Mouse (Mus musculus) kidney, adult 2 months (tissue): Measurements from ENCODE around the gene Epsti1. TPM values are rescaled to one million over a fixed set of nuclear protein-coding genes. Genes with fewer than 3 reads are reported as not detected.

Source experiments
- DNase-seq: peaks from one replicate; pipeline ENCODE4 v3.0.0; 2021
- H3K27ac ChIP-seq: fragments of 200-500 bp; 2 replicates; pipeline ENCODE4 v1.5.1; 2012; ENCODE audit warnings: low read depth, low read length, control low read depth, inconsistent platforms; ENCODE audit not compliant: insufficient read depth
- H3K27me3 ChIP-seq: fragments of 200-500 bp; replicated peaks from 2 replicates; pipeline ENCODE4 v1.6.1; 2012; ENCODE audit warnings: mild to moderate bottlenecking, moderate library complexity, low read length, inconsistent platforms; ENCODE audit not compliant: control insufficient read depth, insufficient read depth
- H3K36me3 ChIP-seq: fragments of 200-500 bp; 2 replicates; pipeline ENCODE4 v1.6.1; 2012; ENCODE audit warnings: mild to moderate bottlenecking, moderate library complexity, low read length, inconsistent platforms; ENCODE audit not compliant: control insufficient read depth, insufficient read depth
- H3K4me1 ChIP-seq: fragments of 200-500 bp; 2 replicates; pipeline ENCODE4 v1.6.1; 2011; ENCODE audit warnings: low read length; ENCODE audit not compliant: control insufficient read depth, insufficient read depth
- H3K4me3 ChIP-seq: fragments of 200-500 bp; 2 replicates; pipeline ENCODE4 v1.5.1; 2011; ENCODE audit warnings: mild to moderate bottlenecking, low read depth, low read length, control low read depth; ENCODE audit not compliant: insufficient read depth
- CTCF ChIP-seq: fragments of 200-500 bp; conservative IDR thresholded peaks from 2 replicates; pipeline ENCODE4 v1.5.1; 2011; ENCODE audit warnings: low read depth, mild to moderate bottlenecking, control low read depth, low read length, moderate library complexity, mixed read lengths; ENCODE audit not compliant: insufficient read depth, insufficient read length
- POLR2A ChIP-seq: fragments of 200-500 bp; IDR thresholded peaks from one replicate; pipeline ENCODE4 v1.6.1; 2011; ENCODE audit warnings: low read depth, low read length, control low read depth
- WGBS: fragments of 180-500 bp; shearing (Covaris S2); methylation state at CpG from one replicate; pipeline ENCODE4 v1.1.7; 2018; 5-methylcytosine and 5-hydroxymethylcytosine counted together
- polyA plus RNA-seq: library from polyadenylated mRNA; depleted of rRNA; stranded (reverse); fragments of >200 nt; gene quantifications from 2 replicates; pipeline ENCODE4 v1.2.3, GENCODE M21; 2012

Gene Epsti1
- polyA plus RNA-seq, 1 experiment: 4.7 TPM

- no peaks in the 10 kb centered on the region for H3K36me3 ChIP-seq
- no peaks in the 10 kb centered on the region for H3K4me1 ChIP-seq
- H3K4me3 ChIP-seq: no peak overlapping the region
- no peaks in the 10 kb centered on the region for H3K27me3 ChIP-seq
- WGBS: 92% methylated on average over 4 of the region's 4 CpGs
- no peak overlapping the region for H3K27ac ChIP-seq
- DNase-seq: no peak
- TF ChIP-seq CTCF (no peak), POLR2A (no peak)
These were observed 17.1 kb upstream of the Epsti1 start for GRCm38 (mm10) chr14:77886941-77887340.

- Histone ChIP-seq H3K4me1 (no peaks in the 10 kb centered on the region), H3K27ac (no peak overlapping the region), H3K4me3 (no peak overlapping the region), H3K36me3 (no peaks in the 10 kb centered on the region), H3K27me3 (no peaks in the 10 kb centered on the region)
- TF ChIP-seq POLR2A (no peak), CTCF (no peak)
- WGBS: 88% methylated on average over 7 of the region's 7 CpGs
- DNase-seq: no peak
These were observed 14.1 kb upstream of the Epsti1 start for GRCm38 (mm10) chr14:77889911-77890310.

- H3K4me3 ChIP-seq: no peak overlapping the region
- no peak overlapping the region for H3K27ac ChIP-seq
- no peak for DNase-seq
- H3K27me3 ChIP-seq: no peaks in the 10 kb centered on the region
- H3K36me3 ChIP-seq: no peaks in the 10 kb centered on the region
- H3K4me1 ChIP-seq: no peaks in the 10 kb centered on the region
- 81% methylated on average over 3 of the region's 3 CpGs for WGBS
- no peak for TF ChIP-seq CTCF
- TF ChIP-seq POLR2A: no peak
These were observed 8.1 kb upstream of the Epsti1 start for GRCm38 (mm10) chr14:77895951-77896350.

- TF ChIP-seq CTCF (no peak), POLR2A (no peak)
- 97% methylated on average over 3 of the region's 3 CpGs for WGBS
- no peak overlapping the region for H3K4me3 ChIP-seq
- H3K4me1 ChIP-seq: no peaks in the 10 kb centered on the region
- H3K27ac ChIP-seq: no peak overlapping the region
- DNase-seq: no peak
- H3K27me3 ChIP-seq: no peaks in the 10 kb centered on the region
- no peaks in the 10 kb centered on the region for H3K36me3 ChIP-seq
These were observed 1.5 kb upstream of the Epsti1 start for GRCm38 (mm10) chr14:77902541-77902940.

GRCm38 (mm10) chr14:77905466-77905865 lies 1.4 kb downstream of the Epsti1 start:
- DNase-seq: peak; percentile 21
- no peaks in the 10 kb centered on the region for H3K36me3 ChIP-seq
- H3K27ac ChIP-seq: no peak overlapping the region
- H3K4me1 ChIP-seq: no peaks in the 10 kb centered on the region
- H3K27me3 ChIP-seq: no peaks in the 10 kb centered on the region
- no peak for TF ChIP-seq CTCF
- TF ChIP-seq POLR2A: no peak
- 43% methylated on average over 5 of the region's 5 CpGs for WGBS
- no peak overlapping the region for H3K4me3 ChIP-seq

- no peak for DNase-seq
- TF ChIP-seq CTCF: no peak
- TF ChIP-seq POLR2A: no peak
- Histone ChIP-seq H3K4me1 (no peaks in the 10 kb centered on the region), H3K36me3 (no peaks in the 10 kb centered on the region), H3K4me3 (no peak overlapping the region), H3K27me3 (no peaks in the 10 kb centered on the region), H3K27ac (no peak overlapping the region)
- WGBS: 82% methylated on average over 5 of the region's 5 CpGs
These were observed 2.5 kb downstream of the Epsti1 start for GRCm38 (mm10) chr14:77906586-77906985.

- no peak overlapping the region for H3K27ac ChIP-seq
- no peak for DNase-seq
- H3K4me1 ChIP-seq: no peaks in the 10 kb centered on the region
- 92% methylated on average over 5 of the region's 5 CpGs for WGBS
- H3K4me3 ChIP-seq: no peak overlapping the region
- no peaks in the 10 kb centered on the region for H3K27me3 ChIP-seq
- TF ChIP-seq CTCF: no peak
- no peak for TF ChIP-seq POLR2A
- no peaks in the 10 kb centered on the region for H3K36me3 ChIP-seq
These were observed 11.7 kb downstream of the Epsti1 start for GRCm38 (mm10) chr14:77915776-77916175.

- 88% methylated on average over 8 of the region's 8 CpGs for WGBS
- TF ChIP-seq POLR2A (no peak), CTCF (no peak)
- DNase-seq: no peak
- Histone ChIP-seq H3K4me1 (no peaks in the 10 kb centered on the region), H3K27me3 (no peaks in the 10 kb centered on the region), H3K36me3 (no peaks in the 10 kb centered on the region), H3K4me3 (no peak overlapping the region), H3K27ac (no peak overlapping the region)
These were observed 17.6 kb downstream of the Epsti1 start for GRCm38 (mm10) chr14:77921641-77922040.
